Mouse (Mus musculus) spleen, postnatal 10 days (tissue): ENCODE measurements around the gene Bscl2.
"Not testable (repeated sequence)": the region's sequence is repeated elsewhere in the genome, so short reads cannot be mapped to it uniquely, and the experiment has no call there.

Experiments used
- DNase-seq, 2 experiments: peaks; one replicate each; pipeline ENCODE4 v3.0.0; 2021 to 2022; ENCODE audit warnings: low spot score in 2 of 2

Bscl2 gene

DNA sequence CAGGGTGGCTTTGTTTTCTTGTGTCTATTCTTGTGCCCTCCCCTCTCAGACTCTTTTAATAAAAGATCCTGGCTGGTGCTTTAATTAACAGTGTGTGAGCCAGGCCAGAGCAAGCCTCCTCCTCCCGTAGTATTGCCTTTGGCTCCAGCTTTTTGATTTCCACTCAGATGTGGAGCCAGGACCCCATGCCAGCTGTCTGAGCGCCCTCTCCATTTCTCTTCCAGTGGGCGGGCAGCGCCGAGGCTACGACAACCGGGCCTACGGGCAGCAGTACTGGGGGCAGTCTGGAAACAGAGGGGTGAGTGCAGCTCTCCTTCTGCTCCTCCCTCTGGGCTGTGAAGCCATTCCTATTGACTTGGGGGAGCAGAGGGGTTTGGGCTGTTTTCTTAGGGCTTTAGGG, 6.6 kb upstream of the Bscl2 start:
- no peak for DNase-seq

DNA sequence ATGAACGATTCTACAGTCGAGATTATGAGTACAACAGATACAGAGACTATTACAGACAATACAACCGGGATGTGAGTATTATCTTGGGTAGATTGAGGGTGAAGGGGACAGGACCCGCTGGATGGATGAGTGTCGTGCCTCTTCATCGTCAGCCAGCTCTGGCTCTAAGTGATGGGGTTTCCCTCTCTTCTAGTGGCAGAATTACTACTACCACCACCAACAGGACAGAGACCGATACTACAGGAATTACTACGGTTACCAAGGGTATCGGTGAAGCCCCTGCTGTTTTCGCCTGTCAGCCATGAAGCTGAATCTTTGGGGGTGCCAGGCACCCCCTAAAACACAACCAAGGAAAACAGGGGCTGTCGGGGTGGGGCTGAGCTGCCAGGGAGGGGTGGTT, 6.0 kb upstream of the Bscl2 start:
- DNase-seq: no peak

DNA sequence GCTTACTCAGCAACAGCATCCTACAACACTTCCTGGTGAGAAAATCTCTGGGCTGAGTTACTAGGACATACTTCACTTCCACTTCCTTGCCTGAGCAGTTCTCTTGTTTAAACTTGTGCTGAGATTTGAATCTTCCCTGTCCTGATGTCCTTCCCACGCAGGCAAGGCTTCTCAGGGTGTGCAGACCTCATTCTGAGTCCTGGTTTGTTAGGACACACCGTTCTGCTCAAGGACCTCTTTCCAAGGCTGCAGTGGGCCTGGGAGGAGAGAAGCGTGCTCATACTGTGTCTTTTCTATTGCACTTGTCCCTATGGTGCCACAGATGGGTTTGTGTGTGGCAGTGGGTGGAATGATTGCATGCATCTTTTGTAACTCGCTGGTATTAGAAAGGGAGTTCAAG, 4.3 kb upstream of the Bscl2 start:
- no peak for DNase-seq

DNA sequence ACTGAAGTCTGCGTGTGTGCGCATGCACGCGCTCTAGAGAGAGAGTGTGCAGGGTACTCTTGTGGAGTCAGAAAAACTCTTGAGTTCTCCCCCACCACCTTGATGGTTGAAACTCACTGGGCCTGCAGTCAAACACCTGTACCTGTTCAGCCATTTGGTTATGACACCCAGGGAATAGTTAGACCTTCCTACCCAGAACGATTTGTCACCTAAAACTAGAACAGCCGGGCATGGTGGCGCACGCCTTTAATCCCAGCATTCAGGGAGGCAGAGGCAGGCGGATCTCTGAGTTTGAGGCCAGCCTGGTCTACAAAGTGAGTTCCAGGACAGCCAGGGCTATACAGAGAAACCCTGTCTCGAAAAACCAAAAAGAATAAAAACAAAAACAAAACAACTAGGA, 940 bp upstream of the Bscl2 start:
- DNase-seq: not testable (repeated sequence)

DNA sequence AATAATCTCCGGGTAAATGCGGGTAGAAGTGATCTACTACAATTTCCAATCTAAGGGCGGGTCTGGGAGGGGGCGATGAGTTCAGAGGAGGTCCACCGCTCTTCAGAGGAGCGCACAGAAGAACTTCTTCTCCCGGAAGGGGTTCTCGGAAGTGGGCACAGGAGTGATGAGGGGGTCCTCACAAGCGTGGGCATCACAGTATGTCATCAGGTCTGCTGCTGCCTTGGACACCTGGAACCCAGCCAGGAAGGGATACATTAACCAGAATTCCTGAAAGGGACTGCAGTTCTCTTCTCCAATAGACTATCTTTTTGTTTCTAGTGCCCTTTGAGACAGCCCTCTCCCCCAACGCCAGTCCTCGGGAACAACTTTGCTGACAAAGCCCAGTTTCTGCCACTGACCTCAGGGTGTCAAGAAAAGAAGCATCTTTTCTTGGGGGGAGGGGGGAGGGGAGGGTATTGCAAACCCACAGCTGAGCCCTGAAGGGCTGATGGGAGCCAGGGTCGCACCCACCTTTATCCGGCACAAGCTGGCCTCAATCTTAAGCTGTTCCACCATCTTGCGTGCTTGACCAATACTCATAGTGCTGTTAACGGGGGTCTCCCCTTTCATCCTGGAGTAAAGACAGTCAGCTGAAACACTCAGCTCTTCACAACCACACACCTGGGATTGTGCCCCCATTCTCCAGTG, 919 bp downstream of the Bscl2 start:
- peak in 1 of 2 experiments; percentile 50 for DNase-seq

DNA sequence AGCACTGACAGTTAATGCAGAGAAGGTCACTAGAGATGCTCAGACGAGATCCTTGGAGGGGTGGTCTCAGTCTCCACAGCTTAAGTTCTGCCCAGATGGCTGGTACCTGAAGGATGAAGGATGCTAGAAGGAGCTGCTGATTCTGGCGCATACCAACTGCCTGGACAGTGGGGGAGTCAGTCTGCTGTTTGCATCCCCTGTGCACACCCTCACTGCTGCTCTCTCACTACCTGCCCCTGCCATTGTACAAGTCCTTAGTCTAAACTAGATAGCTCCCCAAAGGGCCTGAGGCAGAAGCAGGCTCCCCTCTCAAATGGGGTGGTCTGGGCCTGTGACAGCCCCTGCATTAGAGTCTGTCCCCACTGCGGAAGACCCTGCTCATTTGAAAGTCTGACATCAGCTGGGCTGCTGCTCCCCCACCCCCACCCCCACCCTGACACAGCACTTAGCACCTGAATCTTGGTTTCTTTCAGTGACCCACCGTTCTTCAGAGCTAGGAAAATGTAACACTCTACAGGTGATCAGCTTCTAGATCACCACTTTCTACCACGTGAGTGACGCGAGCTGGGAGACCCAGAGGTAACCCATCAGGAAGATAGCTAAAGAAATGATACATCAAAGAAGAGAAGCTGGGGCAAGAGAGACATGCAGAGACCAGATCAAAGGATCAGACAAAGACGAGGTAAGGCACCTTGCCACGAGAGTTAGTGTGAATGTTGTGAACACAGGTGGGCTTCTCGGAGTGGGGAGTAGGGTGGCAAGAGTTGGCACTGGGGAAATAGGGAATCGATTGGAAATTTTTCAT, 2.0 kb downstream of the Bscl2 start, which contains the start of gene Gng3:
Gene Gng3 (minus strand): TSS at position 92 of the 805 bp plus-strand sequence.
- DNase-seq: no peak

DNA sequence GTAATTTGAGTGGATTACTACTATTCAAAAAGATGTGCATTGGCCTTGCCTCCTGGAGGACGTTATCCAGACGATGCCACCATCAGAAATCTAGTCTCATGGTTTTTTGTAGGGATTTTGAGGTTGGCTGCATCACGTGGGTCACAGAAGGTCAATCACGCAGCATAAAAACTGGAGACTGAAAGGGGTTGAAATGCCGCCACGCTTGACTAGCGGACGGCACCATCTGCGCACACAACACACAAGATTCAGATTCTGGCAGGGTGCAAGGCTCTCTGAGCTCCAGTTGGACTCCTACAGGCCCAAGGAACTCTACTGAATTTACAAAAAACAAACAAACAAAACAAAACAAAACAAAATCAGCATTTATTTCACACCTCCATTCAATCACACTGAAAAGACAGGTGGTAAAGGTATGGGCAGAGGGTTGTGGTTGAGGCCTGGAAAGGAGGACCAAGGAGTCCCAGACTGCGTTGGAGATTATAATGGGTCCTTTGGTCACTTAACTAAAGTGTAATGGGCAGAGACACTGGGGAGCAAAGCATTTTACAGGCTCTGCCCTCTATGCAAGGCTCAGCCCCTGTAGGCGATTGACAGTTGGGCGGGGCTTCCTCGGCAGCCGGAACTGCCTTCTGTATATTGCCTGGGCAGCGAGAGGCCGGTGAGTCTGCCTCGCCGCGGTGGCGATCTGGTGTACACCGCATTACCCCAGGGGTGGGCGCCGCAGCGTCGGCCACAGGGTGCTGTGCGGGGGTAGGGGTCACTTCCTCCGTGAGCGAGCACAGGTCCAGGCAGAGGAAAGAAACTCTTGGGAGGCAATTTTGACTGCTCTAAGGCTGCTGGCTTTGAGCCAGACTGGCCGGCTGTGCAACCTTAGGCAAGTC, 2.9 kb downstream of the Bscl2 start:
- peak; percentile 70 to 85 for DNase-seq

DNA sequence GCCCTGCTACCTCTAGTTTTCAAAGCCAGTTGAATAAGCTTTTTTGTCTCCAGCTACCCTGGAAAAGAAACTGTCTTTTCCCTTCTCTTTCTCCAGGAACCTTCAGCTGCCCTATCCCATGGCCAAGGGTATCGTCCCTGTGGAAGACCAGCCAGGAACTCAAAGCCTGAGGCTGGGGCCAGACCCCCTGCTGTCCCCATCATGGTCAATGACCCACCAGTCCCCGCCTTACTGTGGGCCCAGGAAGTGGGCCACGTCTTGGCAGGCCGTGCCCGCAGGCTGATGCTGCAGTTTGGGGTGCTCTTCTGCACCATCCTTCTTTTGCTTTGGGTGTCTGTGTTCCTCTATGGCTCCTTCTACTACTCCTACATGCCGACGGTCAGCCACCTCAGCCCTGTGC, 3.7 kb downstream of the Bscl2 start:
- no peak for DNase-seq

DNA sequence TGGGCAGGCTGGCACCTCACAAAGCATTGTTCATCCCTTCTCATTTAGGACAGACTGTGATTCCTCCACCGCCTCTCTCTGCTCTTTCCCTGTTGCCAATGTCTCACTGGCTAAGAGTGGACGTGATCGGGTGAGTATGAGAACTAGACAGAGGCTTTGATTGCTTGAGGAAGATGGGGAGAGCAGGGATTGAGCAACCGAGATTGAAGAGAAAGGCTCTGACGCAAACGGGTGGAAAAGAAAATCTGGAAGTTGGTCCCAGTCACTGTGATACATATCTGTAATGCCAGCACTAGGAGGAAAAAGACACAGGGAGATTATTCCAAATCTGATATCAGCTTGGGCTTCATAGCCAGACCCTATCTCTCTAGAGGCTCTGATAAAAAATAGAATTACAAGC, 5.7 kb downstream of the Bscl2 start:
- DNase-seq: no peak

DNA sequence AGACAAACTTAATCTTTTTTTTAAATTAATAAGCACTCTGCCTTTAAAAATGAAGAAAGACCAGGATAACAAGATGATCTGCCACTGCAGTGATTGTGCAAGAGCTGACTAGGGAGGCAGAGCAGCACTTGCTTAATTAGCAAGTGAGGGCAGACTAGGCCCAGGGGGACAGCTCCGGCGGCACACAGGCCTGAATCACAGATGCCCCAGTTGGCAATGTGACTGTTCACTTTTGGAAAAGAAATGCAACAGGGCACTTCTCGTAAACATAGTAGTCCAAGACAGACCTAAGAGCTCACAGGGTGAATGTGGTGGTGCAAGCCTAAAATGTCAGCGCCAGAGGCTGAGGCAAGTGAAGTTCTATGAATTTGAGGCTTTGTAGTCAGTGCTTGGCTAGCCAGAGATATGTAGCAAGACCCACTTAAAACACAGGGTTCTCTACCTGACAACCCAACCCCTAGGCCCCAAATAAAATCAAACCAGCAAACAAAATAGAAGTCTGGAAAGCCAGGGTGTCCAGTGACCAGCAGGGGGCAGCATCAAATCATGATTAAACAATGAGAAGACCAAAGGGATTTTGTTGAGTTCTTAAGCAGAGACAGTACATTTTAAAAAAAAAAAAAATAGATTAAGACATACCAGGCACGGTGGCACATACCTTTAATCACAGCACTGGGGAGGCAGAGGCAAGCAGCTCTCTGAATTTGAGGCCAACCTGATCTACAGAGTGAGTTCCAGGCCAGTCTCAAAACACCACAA, 7.3 kb downstream of the Bscl2 start:
- DNase-seq: peak; percentile 63 to 91

DNA sequence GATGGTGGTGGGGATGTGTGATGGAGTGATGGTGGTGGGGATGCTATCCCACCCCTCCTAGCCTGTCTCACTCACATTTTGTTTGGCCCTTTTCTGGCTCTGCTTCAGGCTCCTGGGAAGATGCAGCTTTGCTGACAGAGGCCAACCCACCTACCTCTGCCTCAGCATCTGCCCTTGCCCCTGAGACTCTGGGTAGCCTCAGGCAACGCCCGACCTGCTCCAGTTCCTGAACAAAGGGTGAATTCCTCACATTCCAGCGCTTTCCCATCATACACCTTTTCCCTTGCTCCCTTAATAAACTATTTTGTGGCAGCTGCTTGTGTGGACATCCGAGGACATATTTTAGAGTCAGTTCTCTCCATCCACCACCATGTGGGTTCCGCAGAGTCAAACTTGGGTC, 11.1 kb downstream of the Bscl2 start:
- no peak for DNase-seq

DNA sequence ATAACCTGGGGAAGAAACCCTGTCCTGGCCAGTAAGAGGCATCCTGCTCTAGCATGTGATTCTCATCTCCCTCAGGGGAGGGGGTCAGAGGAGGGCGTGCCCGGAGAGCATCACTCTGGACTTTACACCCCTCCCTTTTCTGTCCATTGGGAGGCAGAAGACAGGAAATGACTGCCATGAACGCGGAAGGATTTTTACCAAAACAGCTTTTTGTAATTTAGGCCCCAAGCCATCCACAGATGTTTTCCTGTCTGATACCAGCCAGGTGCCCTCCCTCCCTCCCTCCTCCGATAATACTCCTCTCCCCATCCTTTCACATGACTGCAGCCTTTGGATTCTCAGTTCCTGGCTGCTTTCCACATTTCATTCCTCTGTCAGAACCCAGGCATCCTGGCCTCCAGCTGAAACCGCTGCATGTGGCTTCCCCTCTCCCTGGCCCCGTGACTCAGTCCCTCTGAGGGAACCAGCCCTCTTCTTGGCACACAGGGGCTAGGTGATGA, 13.2 kb downstream of the Bscl2 start, which contains the start of gene Lrrn4cl:
Gene Lrrn4cl (plus strand): TSS at position 367 of the 500 bp plus-strand sequence.
- no peak for DNase-seq

DNA sequence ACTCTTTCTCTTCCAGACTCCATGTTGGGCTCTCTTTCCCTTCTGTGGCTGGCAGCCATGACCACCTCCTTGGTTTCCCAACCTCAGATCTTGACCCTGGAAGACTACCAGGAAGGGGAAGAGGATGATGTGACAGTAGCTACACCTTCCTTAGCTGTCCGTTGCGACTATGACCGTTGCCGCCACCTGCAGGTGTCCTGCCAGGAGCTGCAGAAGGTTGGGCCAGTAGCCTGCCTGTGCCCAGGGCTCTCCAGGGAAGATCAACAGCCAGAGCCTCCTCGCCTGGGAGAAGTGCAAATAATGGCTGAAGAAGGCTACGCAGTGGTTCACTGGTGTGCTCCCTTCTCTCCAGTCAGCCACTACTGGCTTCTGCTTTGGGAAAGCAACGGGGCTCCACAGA, 14.4 kb downstream of the Bscl2 start:
- DNase-seq: no peak

DNA sequence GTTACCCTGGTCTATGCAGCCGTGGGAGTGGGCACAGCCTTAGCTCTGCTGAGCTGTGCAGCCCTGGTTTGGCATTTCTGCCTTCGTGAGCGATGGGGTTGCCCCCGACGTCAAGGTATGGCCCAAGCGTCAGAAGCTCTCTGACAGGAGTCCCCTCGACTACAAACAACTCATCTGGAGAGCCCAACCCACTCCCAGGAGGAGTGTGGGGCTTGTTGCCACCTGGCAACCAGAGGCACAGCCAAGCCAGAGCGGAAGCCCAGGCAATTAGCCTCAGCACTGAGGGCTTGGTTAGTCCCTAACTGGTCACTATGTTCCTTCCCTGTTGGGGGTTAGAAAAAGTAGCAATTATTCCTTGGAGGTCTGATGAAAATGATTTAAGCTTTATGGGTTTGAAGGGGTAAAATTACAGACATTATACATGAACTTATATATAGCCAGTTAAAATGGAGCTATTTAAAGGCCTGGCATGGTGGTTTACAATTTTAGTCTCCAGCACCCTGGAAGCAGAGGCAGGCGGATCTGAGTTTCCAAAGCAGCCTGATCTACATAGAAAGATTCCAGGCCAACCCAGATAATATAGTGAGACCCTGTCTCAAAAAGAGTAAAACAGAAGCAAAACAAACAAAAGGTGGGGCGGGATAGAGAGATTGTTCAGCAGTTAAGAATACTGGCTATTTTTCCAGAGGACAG, 15.1 kb downstream of the Bscl2 start:
- DNase-seq: no peak

DNA sequence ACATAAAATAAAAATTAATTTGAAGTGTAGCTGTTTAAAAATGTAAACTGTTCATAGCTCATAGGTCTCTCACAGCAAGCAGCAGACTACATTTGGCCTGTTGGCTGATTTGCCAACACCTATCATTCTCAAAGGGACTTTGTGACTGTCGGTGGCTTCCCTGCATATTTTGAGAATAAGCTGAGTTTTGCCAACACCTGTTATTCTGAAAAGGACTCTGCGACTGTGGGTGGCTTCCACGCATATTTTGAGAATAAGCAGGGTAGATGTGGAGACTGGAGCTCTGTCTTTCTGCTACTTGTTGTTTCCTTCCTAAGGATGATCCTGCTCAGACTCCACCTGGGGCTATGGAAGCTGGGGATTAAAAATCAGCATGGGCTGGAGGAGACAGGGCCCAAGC, 15.8 kb downstream of the Bscl2 start:
- DNase-seq: no peak

DNA sequence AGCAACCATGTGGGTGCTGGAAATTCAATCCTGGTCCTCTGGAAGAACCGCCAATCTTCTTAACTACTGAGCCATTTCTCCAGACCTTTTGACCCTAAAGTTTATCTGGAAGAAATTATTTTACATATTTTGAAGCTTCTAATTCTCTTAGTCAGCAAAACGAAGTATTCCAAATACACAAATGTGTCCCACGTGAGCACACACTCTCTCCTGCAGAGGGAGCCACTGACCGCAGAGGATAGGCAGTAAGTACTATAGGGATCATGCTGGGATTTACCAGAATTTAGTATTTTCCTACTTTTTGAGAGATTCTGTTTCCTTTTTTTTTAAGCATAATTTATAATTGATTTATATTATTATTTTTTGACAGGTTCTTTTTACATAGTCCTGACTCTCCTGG, 20.4 kb downstream of the Bscl2 start:
- peak in 1 of 2 experiments; percentile 65 for DNase-seq

DNA sequence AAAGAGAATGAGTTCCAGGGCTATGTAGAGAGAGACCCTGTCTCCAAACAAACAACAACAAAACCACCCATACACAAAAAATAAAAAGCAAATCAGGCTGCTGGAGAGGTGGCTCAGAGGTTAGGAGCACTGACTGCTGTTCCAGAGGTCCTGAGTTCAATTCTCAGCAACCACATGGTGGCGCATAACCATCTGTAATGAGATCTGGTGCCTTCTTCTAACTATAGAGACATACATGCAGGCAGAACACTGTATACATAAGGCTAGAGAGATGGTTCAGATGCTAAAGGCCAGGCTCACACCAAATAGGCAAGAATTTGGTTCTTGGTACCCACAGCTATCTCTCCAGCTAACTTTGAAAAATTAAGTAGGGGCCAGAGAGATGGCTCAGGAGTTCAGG, 21.8 kb downstream of the Bscl2 start:
- DNase-seq: peak in 1 of 2 experiments; percentile 63

DNA sequence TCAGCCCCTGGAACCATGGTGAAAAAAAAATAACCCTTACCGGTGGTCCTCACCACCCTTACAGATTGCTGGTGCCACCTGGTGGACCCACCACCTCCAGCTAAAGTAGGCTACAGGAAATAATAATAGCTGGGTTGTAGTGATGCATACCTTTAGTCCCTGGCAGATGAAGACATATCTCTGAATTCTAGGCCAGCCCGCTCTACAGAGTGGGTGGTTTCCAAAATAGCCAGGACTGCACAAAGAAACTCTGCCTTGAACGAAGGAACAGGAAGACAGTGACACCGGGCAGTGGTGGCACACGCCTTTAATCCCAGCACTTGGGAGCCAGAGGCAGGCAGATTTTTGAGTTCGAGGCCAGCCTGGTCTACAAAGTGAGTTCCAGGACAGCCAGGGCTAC, 27.0 kb downstream of the Bscl2 start:
- DNase-seq: no peak

DNA sequence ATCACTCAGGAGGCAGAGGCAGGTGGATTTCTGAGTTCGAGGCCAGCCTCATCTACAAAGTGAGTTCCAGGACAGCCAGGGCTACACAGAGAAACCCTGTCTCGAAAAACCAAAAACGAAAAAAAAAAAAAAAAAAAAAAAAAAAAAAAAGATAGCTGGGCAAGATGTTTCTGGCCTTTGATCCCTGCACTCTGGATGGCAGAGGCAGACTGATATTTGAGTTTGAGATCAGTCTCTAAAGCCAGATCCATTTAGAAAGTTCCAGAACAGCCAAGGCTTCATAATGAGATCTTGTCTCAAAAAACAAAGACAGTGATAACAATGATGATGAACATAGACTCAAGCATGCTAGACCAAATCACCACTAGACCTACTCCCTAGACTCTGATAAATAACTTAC, 33.1 kb downstream of the Bscl2 start:
- DNase-seq: not testable (repeated sequence)

DNA sequence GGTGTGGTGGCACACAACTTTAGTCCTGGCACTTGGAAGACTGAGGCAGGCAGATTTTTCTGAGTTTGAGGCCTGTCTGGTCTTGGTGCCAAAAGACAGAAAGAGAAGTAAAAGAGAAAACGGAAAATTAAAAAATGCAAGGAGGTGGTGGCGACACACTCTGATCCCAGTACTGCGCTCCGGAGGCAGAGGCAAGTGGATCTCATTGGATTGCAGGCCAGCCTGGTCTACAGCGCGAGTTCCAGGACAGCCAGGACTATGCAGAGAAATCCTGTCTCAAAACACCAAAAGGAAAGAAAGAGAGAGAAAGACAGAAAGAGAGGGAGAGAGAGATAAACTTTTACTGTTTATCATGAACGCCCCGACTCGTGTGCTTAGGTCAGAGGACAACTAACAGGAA, 33.6 kb downstream of the Bscl2 start:
- DNase-seq: peak in 1 of 2 experiments; percentile 24
